Mouse (Mus musculus) forebrain, embryonic 13.5 days (tissue): ENCODE results near the gene Gls. TPM values are rescaled to one million over a fixed set of nuclear protein-coding genes. Genes with fewer than 3 reads are reported as not detected.

Experiments
- ATAC-seq: fragments of 200-750 bp; cut with Nextera tagmentation; 2 replicates; pipeline ENCODE4 v1.8.0; 2017
- H3K27ac ChIP-seq: fragments of 300-500 bp; sonication (generic); 2 replicates; pipeline ENCODE4 v1.5.1; 2015; ENCODE audit warnings: inconsistent platforms, mild to moderate bottlenecking, moderate library complexity
- H3K27me3 ChIP-seq: fragments of 300-500 bp; sonication (generic); 2 replicates; pipeline ENCODE4 v1.6.1; 2015; ENCODE audit warnings: mild to moderate bottlenecking, inconsistent platforms
- H3K36me3 ChIP-seq: fragments of 300-500 bp; sonication (generic); 2 replicates; pipeline ENCODE4 v1.6.1; 2015; ENCODE audit warnings: mild to moderate bottlenecking, inconsistent platforms; ENCODE audit not compliant: poor library complexity, severe bottlenecking
- H3K4me1 ChIP-seq: fragments of 300-500 bp; sonication (generic); 2 replicates; pipeline ENCODE4 v1.6.1; 2015; ENCODE audit warnings: inconsistent platforms
- H3K4me2 ChIP-seq: fragments of 300-500 bp; sonication (generic); 2 replicates; pipeline ENCODE4 v1.6.1; 2015; ENCODE audit warnings: inconsistent platforms, mild to moderate bottlenecking, moderate library complexity
- H3K4me3 ChIP-seq: fragments of 300-500 bp; sonication (generic); 2 replicates; pipeline ENCODE4 v1.5.1; 2015; ENCODE audit warnings: mild to moderate bottlenecking, inconsistent platforms
- H3K9ac ChIP-seq: fragments of 300-500 bp; sonication (generic); 2 replicates; pipeline ENCODE4 v1.6.1; 2015; ENCODE audit warnings: mild to moderate bottlenecking, inconsistent platforms
- H3K9me3 ChIP-seq: fragments of 300-500 bp; sonication (generic); replicated peaks from 2 replicates; pipeline ENCODE4 v1.6.1; 2016; ENCODE audit warnings: inconsistent platforms
- WGBS: fragments of 180-500 bp; shearing (Covaris S2); methylation state at CpG from one replicate; pipeline ENCODE4 v1.1.7; 2015; 5-methylcytosine and 5-hydroxymethylcytosine counted together
- polyA plus RNA-seq: library from polyadenylated mRNA; unstranded; fragments of >200 nt; fragmentation: Nextera tagmentation; extraction: Ambion mirVana; gene quantifications from 2 replicates; pipeline ENCODE4 v1.2.1, GENCODE M21; 2015

Gls gene
- polyA plus RNA-seq, 1 experiment from 2014 or later: 23.6 TPM

DNA sequence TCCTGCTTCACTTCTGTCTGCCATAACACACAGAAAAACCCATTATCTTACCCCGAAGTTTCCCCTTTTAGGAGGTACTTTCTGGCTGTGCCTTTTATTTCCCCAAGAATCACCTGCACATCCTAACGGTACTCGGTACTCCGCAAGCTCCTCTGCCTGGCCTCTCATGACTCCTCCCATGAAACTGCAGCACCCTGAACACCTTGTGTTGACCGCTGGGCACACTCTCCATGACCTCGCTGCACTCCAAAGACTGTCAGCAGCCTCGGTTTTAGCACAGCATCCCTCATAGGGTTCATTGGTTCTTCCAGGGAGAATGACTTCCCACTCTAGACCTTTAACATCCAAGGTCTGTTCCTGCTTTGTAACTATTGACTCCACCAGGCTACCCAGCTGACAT, 62.3 kb downstream of the Gls start:
- no peak for ATAC-seq
- WGBS: 74% methylated on average over 7 of the region's 7 CpGs
- Histone ChIP-seq H3K9me3 (no peaks in the 10 kb centered on the region), H3K4me1 (no peaks in the 10 kb centered on the region), H3K4me2 (no peak overlapping the region), H3K27me3 (no peaks in the 10 kb centered on the region), H3K9ac (no peak overlapping the region), H3K4me3 (no peak overlapping the region), H3K27ac (no peak overlapping the region), H3K36me3 (0 out of 2 replicates have a peak, but pooled peaks cover 3% of the 10 kb centered on the region)

DNA sequence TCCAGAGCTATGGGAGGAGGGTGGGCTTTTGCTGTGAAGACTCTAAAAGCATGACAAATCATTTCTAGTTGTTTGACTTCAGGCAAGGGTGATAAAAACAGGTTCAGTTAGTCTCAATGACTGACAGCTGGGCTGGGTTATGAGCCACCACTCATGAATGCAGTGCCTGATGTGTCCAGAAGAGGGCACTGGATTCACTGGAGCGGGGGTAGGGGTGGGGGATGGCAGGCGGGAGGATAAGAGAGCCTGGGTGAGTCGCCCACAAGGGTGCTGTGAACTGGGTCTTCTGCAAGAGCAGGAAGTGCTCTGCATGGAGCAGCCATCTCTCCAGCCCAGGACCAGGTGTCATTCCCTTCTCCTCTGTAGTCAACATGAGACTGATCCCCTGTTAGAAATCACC, 63.0 kb downstream of the Gls start:
- no peak overlapping the region for H3K4me3 ChIP-seq
- H3K27me3 ChIP-seq: no peaks in the 10 kb centered on the region
- H3K27ac ChIP-seq: no peak overlapping the region; the same call in 1 of the 2 replicates
- H3K4me1 ChIP-seq: no peaks in the 10 kb centered on the region
- ATAC-seq: peak; percentile 33; the same call in 1 of the 2 replicates
- H3K36me3 ChIP-seq: 0 out of 2 replicates have a peak, but pooled peaks cover 3% of the 10 kb centered on the region
- no peak overlapping the region for H3K9ac ChIP-seq
- WGBS: 8% methylated on average over 3 of the region's 3 CpGs
- H3K9me3 ChIP-seq: no peaks in the 10 kb centered on the region
- no peak overlapping the region for H3K4me2 ChIP-seq

DNA sequence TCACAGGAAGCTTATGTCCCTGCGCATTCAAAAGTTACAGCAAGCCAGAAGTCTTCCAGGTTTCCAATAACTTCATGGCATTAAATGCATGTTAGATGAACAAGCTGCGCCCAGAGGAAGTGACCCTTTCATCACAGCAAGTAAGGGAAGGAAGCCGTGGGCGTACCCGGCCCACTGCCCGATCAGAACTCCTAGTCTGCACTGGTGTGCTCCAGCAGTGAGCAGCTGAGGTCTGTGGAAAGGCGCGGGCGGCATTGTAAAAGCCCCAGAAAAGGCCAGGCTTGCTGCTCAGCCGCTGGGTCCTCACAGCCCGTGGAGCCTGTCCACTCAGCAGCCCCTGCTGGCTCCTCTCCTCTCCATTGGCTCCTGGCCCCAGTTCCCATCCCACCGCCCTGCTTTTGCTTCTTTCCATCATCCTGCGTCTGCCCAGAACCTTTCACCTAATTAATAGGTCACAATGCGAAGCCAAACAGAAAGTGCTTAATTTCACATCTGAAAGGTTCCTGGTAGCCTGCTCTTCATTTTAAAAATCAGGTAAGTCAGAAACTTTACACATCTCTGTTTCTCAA, 66.3 kb downstream of the Gls start:
- Histone ChIP-seq H3K9me3 (no peaks in the 10 kb centered on the region), H3K36me3 (0 out of 2 replicates have a peak, but pooled peaks cover 3% of the 10 kb centered on the region), H3K4me2 (no peak overlapping the region), H3K4me3 (no peak overlapping the region), H3K4me1 (no peaks in the 10 kb centered on the region), H3K27me3 (no peaks in the 10 kb centered on the region), H3K9ac (no peak overlapping the region), H3K27ac (no peak overlapping the region)
- no peak for ATAC-seq
- 76% methylated on average over 13 of the region's 14 CpGs for WGBS

DNA sequence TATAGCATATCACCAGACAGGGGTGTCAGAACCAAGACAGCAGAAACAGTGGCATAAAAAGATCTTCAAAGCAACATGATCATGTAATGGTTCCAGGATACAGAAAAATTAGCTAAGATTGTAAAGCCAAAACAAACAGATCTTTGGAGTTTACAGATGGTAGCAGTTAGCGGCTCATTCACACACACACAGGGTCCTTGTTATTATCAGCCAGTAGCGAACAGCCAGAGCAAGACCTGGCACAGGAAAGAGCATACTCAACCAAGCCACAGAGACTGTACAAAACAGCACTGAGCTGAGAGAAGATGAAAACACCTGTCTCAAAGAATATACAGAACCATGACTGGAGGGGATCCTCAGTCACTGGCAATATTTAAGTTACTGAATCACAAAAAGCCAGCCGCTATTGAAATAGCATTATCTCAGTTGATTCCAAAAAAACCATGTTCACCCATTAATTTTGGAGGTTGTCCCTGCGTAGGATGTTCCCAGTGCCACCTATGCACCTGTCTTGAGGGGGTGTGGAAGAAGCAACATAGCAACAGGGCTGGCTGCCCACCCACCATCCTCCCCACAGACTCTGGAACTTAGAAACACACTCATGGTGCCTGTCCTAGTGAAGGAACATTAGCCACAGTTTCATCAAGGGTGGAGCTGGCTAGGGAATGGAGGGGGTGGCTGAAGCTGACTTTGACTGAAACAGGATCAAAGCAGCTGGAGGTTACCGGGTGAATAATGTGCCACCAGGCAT, 69.2 kb downstream of the Gls start:
- no peaks in the 10 kb centered on the region for H3K27me3 ChIP-seq
- ATAC-seq: no peak
- H3K36me3 ChIP-seq: 0 out of 2 replicates have a peak, but pooled peaks cover 3% of the 10 kb centered on the region
- H3K27ac ChIP-seq: no peak overlapping the region
- WGBS: 95% methylated on average over 5 of the region's 5 CpGs
- H3K9ac ChIP-seq: no peak overlapping the region
- H3K9me3 ChIP-seq: no peaks in the 10 kb centered on the region
- H3K4me1 ChIP-seq: no peaks in the 10 kb centered on the region
- no peak overlapping the region for H3K4me2 ChIP-seq
- H3K4me3 ChIP-seq: no peak overlapping the region

DNA sequence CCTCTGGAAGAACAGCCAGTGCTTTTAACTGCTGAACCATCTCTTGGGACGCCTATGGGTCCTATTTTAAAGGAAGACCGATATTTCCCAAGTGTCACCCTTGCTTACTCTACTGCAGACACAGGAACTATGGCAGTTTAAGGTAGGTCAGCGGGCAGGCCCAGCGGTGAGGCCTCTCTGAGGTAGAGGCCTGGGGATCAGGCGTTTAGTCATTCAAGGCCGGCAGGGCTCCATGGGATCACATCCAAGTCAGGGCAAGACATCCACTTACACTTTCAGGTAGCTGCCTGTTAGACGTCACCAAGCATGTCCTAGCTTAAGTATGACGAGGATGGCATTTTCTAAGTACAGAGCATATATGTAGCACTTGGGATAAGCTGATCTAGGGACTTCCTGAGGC, 71.9 kb downstream of the Gls start:
- 0 out of 2 replicates have a peak, but pooled peaks cover 8% of the 10 kb centered on the region for H3K36me3 ChIP-seq
- H3K4me1 ChIP-seq: no peaks in the 10 kb centered on the region
- no peaks in the 10 kb centered on the region for H3K27me3 ChIP-seq
- 93% methylated on average over 8 of the region's 8 CpGs for WGBS
- ATAC-seq: no peak
- no peaks in the 10 kb centered on the region for H3K9me3 ChIP-seq
- H3K9ac ChIP-seq: no peak overlapping the region
- no peak overlapping the region for H3K27ac ChIP-seq
- H3K4me3 ChIP-seq: no peak overlapping the region
- H3K4me2 ChIP-seq: no peak overlapping the region

DNA sequence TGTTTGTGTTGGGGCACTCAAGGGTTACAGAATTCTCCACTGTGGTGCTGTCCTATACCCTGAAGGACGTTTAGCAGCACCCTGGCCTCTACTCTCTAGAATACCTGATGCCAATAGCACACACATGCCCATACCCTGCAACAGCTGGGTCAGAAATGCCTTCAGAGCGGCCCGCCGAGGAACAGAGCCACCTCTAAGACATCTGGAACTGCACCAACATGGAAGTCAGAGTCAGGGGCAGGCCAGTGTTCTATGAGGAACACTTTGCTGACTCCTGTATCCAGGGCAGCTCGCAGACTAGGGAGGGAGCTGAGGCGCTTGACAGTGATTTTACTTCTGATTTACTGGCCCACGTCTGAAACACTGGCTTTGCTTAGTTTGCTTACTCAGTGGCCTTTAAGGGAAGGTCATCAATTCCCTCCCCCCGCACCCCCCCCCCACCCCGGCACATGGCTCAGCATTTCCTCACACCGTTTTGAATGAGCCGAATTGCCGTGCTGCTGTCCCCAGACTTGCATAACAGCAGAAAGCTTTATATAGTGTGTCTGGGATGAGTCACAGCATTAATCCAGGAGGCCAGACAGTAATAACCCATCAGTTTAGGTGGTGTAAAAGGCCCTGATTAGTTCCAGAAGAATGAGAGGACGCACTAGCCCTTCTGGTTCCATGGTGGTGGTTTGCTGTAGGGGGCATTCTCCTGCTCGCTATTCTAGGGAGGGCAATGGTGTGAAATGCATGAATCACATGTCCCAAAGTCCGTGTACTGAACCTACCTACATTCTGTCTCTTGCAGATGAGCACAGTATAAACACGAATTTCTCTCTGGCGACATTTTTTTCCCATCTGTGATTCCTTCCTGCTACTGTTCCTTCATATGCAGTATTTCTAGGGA, 74.3 kb downstream of the Gls start:
- H3K4me3 ChIP-seq: no peak overlapping the region
- H3K27ac ChIP-seq: no peak overlapping the region
- ATAC-seq: no peak
- H3K9me3 ChIP-seq: no peaks in the 10 kb centered on the region
- peaks cover 11% of the 10 kb centered on the region; the same call in 1 of the 2 replicates for H3K36me3 ChIP-seq
- no peaks in the 10 kb centered on the region for H3K27me3 ChIP-seq
- H3K9ac ChIP-seq: no peak overlapping the region
- 85% methylated on average over 17 of the region's 17 CpGs for WGBS
- H3K4me1 ChIP-seq: no peaks in the 10 kb centered on the region
- no peak overlapping the region for H3K4me2 ChIP-seq

DNA sequence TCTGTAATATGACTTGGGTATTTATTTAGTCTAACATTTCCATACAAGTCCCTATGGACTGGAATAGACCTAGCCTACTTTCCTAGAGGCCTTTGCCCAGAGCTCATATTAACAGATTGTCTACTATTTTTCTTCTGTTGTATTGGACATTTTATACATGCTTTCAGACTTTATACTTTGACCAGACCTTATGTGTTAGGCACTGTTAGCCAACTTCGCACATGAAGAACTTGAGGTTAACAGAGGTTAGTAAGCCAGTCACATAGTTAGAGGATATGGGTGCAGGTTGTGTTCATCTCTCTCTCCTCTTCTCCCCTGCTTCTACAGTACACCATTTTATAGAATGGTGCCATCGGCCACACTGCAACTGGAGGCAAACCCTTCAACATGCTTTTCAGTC, 75.0 kb downstream of the Gls start:
- Histone ChIP-seq H3K9ac (no peak overlapping the region), H3K4me2 (no peak overlapping the region), H3K36me3 (peaks cover 12% of the 10 kb centered on the region; the same call in 1 of the 2 replicates), H3K4me1 (no peaks in the 10 kb centered on the region), H3K27me3 (no peaks in the 10 kb centered on the region), H3K27ac (no peak overlapping the region), H3K4me3 (no peak overlapping the region), H3K9me3 (no peaks in the 10 kb centered on the region)
- no peak for ATAC-seq
- 93% methylated on average over 2 of the region's 2 CpGs for WGBS

DNA sequence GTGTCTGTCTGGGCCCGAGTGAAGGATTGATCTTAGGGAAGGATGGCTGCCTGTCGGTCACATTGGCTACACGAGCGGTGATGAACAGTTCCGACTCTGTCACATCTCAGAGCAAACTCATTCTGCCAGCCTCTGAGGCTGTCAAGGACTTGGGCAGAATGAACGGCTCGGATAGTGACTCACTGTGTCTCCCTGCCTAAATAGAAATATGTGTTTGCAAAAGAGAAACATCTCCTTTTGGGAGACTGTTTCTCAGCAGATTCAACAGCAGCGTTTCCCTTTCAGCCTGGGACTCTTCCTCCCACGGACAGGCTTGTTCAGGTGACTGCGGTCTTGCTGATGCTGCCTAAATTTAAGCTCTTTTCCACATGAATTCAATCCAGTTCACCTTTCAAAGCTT, 76.7 kb downstream of the Gls start:
- no peak for ATAC-seq
- H3K4me2 ChIP-seq: no peak overlapping the region

DNA sequence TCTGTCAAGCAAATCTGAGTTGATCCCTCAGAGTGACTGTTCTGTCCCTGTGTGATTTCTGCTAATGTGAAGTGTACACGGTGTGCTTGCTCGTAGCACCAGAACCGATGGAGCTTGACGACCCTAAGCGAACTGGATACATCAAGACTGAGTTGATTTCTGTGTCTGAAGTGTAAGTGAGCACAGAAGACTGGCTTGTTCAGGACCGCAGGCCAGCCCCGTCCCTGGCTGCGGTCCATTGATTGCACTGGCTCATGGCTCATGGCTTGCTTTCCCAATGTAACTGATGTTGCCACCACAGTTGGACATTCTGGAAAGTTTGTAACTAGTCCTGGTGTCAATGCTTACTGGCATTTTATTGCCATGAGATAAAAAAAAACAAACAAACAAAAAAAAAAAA, 78.1 kb downstream of the Gls start:
- H3K4me3 ChIP-seq: no peak overlapping the region
- H3K4me1 ChIP-seq: no peaks in the 10 kb centered on the region; the same call in 1 of the 2 replicates
- H3K36me3 ChIP-seq: peaks cover 12% of the 10 kb centered on the region; the same call in 1 of the 2 replicates
- no peak overlapping the region for H3K27ac ChIP-seq
- H3K9ac ChIP-seq: no peak overlapping the region
- no peaks in the 10 kb centered on the region for H3K9me3 ChIP-seq
- ATAC-seq: no peak
- H3K27me3 ChIP-seq: no peaks in the 10 kb centered on the region
- no peak overlapping the region for H3K4me2 ChIP-seq
- 96% methylated on average over 8 of the region's 8 CpGs for whole genome bisulfite sequencing

More for the DNA sequence above, 76.7 kb downstream of the Gls start:
- Histone ChIP-seq H3K27ac (no peak overlapping the region), H3K4me3 (no peak overlapping the region), H3K27me3 (no peaks in the 10 kb centered on the region), H3K9ac (no peak overlapping the region), H3K4me1 (no peaks in the 10 kb centered on the region), H3K36me3 (peaks cover 12% of the 10 kb centered on the region; the same call in 1 of the 2 replicates), H3K9me3 (no peaks in the 10 kb centered on the region)
- 91% methylated on average over 10 of the region's 10 CpGs for WGBS

DNA sequence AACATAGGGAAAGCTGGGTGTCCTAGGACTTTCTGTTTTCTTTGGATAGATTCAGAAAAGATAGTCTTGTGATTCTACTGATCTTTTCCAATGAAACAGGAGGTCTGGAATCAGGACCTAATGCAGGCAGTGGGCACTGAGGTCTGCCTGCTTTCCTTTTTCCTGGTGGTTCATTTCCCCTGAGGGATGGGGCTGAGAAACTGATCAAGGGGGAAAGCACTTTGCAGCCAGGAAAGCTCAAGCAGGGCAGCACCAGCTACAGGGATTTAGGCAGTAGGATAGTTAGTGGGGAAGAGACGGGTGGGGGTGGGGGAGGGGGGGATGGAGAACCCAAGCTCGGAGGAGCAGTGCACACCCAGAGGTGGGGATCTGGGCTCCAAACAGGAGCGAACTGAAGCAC, 80.1 kb downstream of the Gls start:
- 34% methylated on average over 3 of the region's 3 CpGs for WGBS
- Histone ChIP-seq H3K4me3 (no peak overlapping the region), H3K9ac (no peak overlapping the region), H3K36me3 (peaks cover 12% of the 10 kb centered on the region; the same call in 1 of the 2 replicates), H3K9me3 (no peaks in the 10 kb centered on the region), H3K4me2 (no peak overlapping the region), H3K4me1 (no peaks in the 10 kb centered on the region; the same call in 1 of the 2 replicates), H3K27ac (no peak overlapping the region), H3K27me3 (no peaks in the 10 kb centered on the region)
- ATAC-seq: no peak

DNA sequence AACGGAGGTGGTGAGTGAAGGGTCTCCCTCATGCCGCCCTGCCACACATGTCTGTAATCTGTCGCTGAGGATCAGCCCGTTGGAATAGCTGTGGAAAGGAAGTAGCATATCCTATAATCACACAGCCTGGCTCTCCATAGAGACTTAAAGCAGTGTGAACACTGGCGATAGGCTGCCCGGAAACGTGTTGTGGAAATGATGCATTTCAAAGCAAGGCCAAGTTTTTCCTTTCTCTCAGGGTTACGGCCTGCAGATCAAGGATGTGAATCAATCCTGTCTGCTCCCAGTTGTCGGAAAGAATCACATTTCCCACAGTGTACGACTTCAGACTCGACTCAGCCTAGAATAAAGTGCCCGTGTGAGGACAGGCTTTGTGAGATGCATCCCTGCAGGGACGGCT, 80.7 kb downstream of the Gls start:
- Histone ChIP-seq H3K27me3 (no peaks in the 10 kb centered on the region), H3K4me1 (no peaks in the 10 kb centered on the region; the same call in 1 of the 2 replicates), H3K36me3 (peaks cover 12% of the 10 kb centered on the region; the same call in 1 of the 2 replicates), H3K4me3 (no peak overlapping the region), H3K27ac (no peak overlapping the region), H3K4me2 (no peak overlapping the region), H3K9me3 (no peaks in the 10 kb centered on the region), H3K9ac (no peak overlapping the region)
- ATAC-seq: no peak
- WGBS: 74% methylated on average over 13 of the region's 13 CpGs

DNA sequence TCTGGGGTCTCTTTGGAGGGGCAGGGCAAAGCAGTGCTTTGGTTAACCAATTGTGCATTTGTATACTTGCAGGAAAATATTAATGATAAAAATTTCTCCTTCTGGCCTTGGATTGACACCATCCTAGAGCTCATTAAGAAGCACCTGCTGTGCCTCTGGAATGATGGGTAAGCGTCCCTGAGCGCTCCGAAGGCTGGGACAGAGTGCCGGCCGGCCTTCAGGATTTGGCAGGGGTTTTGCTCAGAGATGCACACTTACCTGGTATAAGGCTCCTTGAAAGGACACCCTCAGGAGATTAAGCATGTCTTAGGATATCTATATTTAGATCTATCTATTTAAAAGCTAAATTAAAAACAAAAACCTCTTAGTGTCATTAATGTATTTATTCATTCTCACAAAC, 81.9 kb downstream of the Gls start:
- no peak for ATAC-seq
- Histone ChIP-seq H3K4me2 (no peak overlapping the region), H3K4me1 (no peaks in the 10 kb centered on the region; the same call in 1 of the 2 replicates), H3K9ac (no peak overlapping the region), H3K4me3 (no peak overlapping the region), H3K9me3 (no peaks in the 10 kb centered on the region), H3K27ac (no peak overlapping the region), H3K27me3 (no peaks in the 10 kb centered on the region), H3K36me3 (peaks cover 7% of the 10 kb centered on the region; the same call in 1 of the 2 replicates)
- WGBS: 93% methylated on average over 5 of the region's 5 CpGs
